In the genomic region with DNA sequence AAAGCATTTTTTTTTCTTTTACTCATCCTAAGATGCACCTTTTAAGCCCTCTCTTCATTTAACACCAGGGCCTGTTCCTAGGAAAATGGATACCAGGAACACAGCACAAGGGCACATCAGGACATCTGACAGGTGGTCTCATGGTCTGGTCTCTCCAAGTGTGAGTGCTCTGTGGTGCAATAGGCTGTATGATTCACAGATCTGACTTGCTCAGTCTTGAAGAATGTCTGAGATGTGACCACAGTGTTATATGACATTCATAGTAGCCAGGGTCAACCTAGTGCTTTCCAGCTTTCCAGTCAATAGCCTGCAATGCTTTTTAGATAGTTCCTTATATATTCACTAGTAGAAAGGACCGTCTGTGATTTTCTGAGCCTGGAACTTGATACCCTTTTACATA, we compare ENCODE assay signal across 23 mouse cellular contexts. TPM values are rescaled to one million over a fixed set of nuclear protein-coding genes. Genes with fewer than 3 reads are reported as not detected.
"Had no signal": no experiment of that assay in that cellular context is flagged by ENCODE, and none has a peak within 500 bp of the region (broad histone marks: within the 10 kb centered on the region; RNA-seq: fewer than 3 reads in every experiment).

No protein-coding gene starts in this region.

- ATAC-seq: liver, postnatal 0 days; lung, postnatal 0 days; midbrain, embryonic 16.5 days had no signal

- DNase-seq: liver, postnatal 0 days; lung, adult 2 months; lung, postnatal 14 days; lung, postnatal 36 days; midbrain, embryonic 14.5 days; right cerebral cortex, postnatal 14 days; spleen, adult 18-20 months; thymus, adult 18-20 months; thymus, postnatal 14 days; thymus, postnatal 36 days had no signal

- H3K4me3 ChIP-seq: lung, embryonic 15.5 days; midbrain, embryonic 10.5 days; midbrain, embryonic 12.5 days; neural tube, embryonic 12.5 days had no signal

- H3K27me3 ChIP-seq: lung, embryonic 15.5 days; midbrain, embryonic 12.5 days; neural tube, embryonic 12.5 days had no signal

- H3K36me3 ChIP-seq: lung, embryonic 15.5 days; midbrain, embryonic 10.5 days; midbrain, embryonic 12.5 days; neural tube, embryonic 12.5 days had no signal

RNA-seq across cellular contexts. Expression of gene Stpg2, which starts 51.2 kb away (rescaled TPM):
- total RNA-seq: megakaryocyte, adult 5-6 weeks; megakaryocyte-erythroid progenitor cell, adult 5-6 weeks had no signal
- polyA plus RNA-seq: liver, postnatal 0 days; lung, adult 2 months; lung, embryonic 15.5 days; lung, postnatal 0 days; neural tube, embryonic 12.5 days; neural tube, embryonic 14.5 days; small intestine, adult 2 months; stomach, embryonic 14.5 days; stomach, embryonic 16.5 days; thymus, postnatal 0 days had no signal
